Mouse (Mus musculus) WW6 (cell line): Measurements from ENCODE around the gene Arrdc2.

Experiments used
- DNase-seq: peaks from one replicate; pipeline ENCODE4 v3.0.0-alpha.2; 2013; ENCODE audit warnings: low read depth, low spot score

Gene Arrdc2

DNA sequence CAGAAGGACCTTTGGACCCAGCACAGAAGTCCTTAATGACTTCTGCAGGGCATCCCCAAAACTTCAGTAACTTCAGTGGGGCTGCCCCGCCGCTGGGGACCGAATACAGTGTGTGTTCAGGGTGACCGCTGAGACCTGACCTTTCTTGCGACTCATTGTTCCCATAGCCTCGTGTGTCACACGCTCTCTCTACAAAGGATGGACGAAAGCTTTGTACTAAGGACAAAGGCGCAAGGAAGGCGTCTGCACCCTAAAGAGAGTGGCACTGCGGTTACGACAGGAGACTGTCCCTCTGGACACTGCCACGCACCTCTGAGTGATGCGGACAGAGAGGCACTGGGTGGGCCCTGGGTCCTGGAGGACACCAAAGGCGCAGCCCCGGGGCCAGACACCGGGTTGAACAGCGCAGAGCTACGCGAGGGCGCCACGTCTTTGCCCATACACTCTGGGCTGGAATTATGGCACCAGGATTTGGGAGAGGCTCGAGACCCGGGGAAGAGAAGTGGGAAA is 25.2 kb upstream of the Arrdc2 start:
- DNase-seq = no peak

DNA sequence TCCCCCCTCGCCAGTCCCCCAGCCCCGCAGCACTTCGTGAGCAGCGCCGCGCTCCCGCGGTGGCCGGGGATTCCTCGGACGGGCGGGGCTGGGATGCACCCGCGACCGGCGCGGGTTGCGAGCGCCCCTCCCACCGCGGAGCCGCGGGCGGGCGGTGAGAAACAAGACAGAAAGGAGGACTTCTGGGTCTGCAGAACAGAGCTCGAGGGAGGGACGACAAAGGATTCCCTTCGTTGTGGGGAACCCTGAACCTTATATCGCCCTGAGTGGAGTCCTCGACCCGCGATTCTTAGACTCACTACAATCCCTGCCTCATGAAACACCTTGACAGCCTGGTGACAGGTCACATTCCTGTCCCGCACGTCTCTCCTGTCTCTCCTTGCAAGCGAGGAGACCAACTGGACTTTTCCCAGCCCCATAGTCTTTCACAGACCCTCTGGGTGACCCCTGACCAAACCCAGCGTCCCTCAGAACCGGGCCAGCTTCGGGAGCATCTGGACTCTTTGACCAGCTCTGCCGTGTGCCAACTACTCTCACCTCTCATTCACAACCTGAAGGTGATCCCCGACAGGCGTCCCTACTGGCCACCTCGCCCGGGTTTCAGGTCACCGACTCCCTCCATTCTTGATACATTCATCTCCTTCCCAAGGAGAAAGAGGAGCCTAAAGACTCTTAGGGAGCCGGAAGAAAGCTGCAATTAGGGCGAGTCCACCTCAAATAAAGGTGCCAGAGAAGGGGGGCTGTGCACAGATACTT is 24.6 kb upstream of the Arrdc2 start:
- DNase-seq = no peak

DNA sequence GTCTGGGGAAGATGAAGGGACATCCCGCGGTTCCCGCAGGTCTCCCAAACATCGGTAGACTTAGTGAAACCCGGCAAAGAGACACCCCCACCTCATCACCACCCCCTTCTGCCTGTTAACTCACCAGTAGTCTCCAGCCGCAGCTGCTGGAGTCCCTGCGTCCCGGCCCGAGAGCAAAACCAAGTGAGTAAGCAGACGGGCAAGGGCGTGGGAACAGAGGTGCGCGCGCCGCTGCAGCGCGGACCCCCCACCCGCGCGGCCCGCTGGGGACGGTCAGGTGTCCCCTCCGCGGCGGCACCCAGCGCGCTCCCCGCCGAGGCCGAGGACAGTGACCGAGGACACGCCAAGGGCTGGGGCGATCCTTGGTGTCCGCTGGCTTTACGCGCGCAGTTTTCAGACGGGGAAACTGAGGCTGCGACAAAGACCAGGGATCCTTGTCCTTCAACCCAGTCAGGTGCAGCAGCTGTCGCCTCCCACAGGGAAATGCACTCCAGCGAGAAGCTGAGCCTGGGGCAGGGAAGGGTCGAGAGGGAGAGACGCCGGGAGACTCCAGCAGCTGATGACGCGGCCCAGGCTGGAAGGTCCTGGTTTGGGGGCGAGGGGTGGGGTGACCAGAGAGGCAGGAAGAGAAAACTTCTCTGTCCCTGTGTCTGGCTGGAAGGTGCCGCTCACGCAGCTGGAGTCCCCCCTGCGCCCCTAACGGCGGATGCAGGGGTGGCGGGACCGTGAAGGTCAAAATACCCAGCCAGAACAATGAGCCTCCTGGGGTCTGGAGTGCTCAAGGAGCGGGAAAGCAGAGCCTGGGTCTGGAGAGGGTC is 23.5 kb upstream of the Arrdc2 start, which contains the start of gene Kcnn1:
TSS of gene Kcnn1 (minus strand) at position 435 of the 818 bp plus-strand sequence.
- DNase-seq = no peak

DNA sequence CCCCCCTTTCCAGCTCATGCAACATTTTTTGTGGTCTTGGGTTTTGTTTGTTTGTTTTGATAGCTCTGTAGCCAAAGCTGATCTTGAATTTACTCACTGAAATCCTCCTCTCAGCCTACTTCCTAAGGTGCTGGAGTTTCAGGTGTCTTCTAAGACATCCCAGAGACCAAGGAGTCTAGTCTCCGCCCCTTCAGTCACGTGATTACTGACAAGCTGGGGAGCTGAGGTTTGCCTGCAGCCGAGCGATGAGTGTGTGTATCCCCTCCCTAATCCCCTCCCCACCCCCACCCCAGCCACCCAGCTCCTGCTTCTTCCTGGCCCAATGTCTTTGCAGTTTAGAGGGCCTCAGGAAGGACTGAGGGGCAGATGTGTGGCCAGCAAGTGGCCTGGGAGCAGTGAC is 18.0 kb upstream of the Arrdc2 start:
- no peak for DNase-seq

DNA sequence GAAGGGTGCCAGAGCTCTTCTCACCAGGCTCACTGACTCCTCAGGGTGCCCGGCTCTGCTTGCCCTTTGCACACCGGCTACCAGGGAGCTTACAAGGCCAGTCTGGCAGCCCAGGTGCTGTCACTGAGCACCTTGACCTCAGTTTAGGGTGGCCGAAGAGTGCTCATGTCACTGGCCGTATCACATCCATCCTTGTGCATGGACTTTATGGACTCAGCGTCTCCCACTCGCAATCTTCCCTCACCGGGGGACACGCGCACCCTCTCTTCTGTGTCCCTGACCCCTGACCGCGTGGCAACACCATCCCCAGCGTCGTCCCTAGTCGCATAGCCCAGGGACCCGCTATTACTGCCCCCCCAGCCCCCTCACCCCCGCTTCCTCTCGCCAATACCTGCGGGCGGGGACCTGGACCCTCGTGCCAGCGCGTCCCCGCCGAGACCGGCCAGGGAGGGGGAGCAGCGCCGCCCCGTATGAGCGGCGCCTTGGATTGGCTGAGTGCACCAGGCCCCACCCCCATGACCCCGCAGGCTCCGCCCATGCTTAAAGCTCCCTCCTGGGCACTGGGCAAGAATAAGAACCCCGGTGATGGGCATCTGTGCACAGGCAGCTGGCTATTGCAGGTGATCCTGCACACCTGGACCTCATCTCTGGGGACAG is 17.1 kb upstream of the Arrdc2 start:
- no peak for DNase-seq

DNA sequence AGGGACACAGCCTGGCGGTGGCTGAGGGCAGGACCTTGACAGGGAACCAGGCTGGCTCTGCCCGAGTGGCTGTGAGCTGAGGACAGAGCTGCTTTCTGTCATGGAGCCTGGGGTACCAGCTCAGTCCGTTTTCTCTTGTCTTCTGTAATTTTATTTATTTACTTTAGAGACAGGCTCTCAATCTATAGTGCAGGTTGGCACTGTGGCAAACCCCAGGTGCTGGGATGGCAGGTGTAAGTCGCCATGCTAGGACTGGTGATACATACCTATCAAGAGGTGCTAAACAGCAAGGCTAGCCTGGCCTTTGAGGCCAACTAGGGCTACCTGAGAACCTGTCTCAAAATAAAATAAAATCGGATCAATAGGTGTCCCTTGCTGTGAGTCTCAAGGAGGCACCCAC is 16.5 kb upstream of the Arrdc2 start:
- DNase-seq = no peak

DNA sequence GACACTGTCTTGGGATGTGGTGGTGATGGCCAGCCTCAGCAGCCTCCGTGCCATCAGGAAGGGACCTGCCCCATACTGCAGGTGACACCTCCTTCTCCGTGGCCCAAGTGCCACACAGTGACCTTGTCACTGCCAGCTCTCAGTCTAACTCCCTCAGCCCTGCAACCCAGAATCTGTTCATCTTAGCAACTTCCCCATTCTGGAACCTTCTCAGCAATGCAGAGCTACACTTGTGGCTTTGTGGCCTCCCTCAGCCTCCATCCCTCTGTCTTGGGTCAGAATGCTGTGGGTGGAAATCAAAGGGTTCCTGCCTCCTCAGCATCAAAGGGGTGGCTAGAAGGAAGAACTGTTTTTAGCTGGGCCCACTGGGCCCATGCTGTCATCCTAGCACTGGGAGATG is 14.3 kb upstream of the Arrdc2 start:
- DNase-seq = no peak

DNA sequence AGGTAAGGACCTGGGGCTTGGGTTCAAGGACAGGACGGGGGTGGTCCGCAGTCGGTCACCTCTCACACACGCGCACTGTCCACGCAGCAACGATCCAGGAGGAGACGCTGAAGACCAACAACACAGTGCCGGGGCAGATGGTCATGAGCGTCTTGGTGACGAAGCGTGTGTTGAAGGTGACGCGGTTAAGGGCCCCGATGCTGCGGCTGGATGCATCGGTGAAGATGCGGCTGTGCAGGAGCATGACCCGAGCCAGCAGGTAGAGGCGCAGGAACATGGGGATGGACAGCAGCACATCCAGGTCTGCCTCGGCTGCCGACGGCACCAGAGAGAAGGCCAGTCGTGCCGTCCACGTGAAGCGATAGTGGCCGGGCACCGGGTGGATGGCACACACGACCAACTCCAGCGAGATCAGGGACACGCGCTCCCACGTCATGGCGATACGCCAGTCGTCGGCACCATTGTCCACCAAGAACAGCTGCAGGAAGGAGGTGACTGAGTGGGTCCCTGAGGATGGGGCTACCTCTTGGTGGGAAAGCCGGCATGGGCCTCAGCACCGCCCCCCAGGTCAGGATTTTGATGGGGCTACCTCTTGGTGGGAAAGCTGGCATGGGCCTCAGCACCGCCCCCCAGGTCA is 13.2 kb upstream of the Arrdc2 start:
- DNase-seq = no peak

DNA sequence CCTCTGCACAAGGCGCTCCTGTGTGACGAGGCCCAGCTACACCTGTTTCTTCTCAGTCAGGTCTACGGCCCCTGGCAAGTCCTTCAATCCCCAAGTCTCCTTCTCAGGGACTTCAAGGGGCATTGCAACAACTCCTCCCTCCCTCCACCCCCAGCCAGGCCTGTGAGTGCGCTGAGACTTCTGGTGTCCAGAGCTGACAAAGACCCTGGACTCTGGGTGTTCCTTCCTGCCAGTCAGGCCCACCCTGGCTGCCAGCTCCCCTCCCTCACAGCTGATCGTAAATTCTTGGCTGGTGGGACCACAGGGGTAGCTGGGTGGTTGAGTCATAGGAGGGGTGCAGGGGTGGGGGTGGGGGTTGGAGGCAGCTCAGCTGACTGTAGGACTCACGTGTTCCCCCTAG is 12.3 kb upstream of the Arrdc2 start:
- DNase-seq = no peak

DNA sequence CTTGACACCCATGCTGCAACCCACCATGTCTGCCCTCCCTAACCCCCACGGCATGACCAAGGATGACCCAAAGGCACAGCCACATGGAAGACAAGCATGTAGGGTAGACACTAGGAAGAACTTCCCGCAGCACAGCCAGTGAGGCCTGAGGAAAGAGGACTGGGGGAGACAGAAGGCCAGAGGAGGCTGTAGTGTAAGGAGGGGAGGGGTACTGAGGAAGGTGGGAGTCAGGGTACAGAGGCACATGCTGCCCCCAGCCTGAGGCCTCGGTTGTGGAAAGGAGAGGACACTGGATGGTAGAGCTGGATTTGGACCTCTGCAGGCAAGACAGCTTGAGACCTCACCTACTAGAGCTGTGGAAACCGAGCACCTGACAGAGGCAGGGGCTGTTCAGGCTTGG is 11.4 kb upstream of the Arrdc2 start:
- no peak for DNase-seq

DNA sequence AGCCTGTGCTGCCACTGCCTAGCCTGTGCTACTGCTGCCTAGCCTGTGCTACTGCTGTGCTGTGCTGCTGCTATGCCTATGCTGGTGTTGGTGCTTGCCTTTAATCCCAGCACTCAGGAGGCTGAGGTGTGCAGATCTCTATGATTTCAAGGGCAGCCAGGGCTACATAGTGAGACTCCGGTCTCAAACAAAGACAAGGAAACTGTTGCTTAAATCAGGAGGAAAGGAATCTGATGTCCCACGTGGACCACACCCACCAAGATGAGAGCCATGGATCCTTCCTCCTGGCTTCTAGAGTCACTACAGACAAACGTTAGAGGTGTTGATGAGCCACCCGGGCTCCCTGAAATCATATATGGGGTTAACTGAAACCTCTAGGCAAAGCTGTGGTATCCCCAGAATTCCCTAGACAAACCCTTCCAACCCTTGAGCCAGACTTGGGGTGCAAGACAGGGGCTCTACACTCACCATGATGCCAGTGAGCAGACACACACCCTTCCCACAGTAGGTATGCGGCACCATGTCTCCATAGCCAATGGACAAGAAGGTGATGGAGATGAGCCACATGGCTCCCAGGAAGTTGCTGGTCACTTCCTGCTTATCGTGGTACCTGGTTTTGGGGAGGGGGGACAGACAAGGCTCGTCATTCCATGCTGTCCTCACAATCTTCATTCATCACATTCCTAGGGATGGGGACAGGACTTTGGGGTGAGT is 10.8 kb upstream of the Arrdc2 start:
- DNase-seq = no peak

DNA sequence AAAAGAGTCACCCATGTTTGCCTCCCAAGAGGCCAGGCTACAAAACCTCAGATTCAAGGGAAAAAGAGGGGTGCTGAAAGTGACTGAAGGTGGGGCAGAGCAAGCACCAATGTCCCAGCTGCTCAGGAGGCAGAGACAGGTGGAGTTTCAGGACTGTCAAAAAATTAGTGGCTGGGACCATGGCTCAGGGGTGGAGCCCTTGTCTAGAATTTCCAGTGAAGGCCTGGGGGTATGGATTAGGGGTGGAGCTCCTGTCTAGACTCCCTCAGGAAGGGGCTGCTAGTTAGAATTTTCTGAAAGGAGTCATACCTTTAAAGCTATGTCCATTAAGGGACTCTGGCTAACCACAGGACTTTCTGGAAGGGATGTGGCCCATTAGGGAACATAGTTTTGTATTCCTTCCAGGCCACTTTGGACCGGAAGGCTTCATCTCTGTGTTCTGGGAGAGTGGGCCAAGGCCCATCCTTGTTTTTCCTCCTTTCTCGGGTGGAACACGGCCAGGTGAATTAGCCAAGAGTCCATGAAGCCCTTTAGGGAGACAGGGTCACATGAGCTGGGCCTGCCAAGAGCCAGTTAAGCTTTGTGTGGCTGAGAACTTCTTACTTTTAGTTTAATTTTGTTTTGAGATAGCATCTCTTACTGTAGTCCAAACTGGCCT is 9.9 kb upstream of the Arrdc2 start:
- DNase-seq = no peak

DNA sequence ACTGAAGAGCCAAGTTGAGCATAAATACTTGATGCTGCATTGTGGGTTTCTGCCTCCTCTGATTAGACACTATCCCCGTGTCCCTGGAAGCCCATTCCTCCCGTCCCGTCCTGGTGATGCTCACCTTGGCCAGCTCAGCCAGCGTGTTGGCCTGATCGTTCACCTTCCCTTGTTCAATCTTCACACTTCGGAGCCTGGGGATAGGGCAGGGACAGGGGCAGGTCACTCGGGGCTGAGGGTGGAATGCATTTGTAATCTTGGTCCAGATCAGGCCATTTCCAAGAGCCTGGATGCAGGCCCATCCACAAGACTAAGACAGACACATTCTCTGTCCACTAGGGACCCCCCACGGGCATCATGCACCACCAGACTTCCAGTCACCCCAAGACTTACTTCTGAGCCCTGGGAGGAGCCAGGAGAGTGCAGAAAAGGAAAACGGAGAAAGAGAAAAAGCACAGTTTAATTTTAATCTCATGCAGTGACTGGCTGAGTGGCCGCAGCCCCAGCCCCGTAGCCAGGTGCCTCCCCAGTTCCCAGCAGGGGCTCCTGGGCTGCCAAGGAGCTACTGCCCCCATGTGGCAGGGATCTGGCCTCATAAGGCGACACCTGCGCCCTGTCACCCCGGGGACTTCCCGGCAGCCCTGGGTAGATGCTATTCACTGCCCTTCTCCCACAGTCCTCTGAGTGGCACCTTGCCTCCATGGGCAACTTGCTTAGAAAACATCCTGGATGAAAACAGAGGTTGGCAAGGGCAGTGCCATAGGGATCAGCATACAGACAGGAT is 7.0 kb upstream of the Arrdc2 start:
- no peak for DNase-seq

DNA sequence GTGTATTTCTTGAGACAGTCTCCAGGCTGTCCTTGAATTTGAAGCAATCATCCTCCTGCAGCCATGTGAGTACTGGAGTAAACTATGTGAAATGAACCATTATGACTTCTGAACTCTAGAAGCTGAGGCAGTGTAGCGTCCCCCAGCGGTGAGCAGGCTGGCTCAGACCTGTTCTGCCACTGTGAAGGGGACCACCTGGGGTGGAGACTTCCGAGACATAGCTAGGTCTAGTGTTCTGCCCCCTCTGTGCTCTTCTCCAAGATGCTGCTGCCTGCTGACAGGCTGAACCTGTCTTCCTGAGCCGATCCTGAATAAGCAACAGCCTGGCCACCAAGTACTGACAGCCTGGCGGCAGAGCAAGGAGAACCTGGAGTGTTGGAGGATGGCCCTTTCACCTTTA is 5.6 kb upstream of the Arrdc2 start:
- no peak for DNase-seq

DNA sequence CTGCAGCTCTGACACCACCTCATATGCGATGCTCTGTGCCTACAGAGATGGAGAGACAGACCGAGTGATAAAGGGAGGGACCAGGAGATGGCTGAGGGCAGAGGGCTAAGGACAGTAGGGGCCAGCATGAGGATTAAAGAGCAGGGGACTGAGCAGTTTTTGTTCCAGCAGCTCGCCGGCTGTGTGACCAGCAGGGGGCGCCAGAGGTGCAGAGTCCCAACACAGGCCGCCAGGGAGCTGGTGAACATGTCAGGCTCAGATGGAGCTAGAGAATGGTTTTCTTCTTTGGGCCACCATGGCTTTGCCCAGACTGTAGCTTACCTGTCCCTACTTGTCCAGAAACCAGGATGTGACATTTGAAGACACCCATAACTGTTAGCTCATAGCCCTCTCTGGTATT is 5.0 kb upstream of the Arrdc2 start:
- DNase-seq = no peak

DNA sequence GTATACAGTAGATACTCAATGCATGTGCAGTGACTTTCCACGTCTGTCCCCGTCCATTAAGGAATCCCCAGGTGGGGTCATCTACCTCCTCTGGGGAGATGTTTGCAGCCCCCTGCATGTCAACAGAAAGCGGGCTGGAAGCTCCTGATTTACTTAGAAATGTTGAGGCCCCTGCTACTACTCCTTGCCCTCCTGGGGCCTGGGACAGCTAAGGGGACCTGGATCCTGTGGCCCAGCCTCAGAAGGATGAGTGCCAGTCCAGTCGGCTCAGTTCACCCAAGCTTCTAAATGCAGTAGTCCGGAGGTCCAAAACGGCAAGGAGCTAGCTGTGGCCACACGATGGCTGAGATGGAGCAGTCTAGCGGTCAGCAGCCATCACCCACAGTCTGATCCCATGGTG is 4.4 kb upstream of the Arrdc2 start:
- no peak for DNase-seq

DNA sequence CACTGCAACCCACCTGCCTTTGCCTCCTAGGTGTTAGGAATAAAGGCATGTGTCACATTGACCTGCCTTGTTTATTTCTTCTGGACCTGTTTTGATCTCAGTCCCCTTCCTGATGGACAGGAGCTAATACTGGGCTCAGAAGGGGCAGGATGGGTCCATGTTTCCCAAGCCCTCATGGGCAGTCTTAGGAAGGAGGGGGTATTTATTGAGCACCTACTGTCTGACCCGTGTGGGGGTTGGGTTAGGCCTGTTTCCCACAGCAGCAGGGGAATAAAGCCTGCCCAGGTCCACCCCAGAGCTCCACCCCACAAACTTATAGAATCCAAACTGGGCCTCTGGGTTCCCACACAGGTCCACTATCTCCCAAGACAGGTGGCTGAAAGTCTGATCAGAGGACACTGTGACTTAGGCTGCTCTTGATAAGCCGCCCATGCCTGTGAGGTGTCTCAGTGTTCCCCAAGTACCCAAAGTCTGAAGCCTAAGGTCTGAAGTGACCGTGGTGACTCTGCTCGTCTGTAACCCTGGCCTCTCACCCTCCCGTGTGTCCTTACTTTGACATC is 3.8 kb upstream of the Arrdc2 start:
- DNase-seq = no peak

DNA sequence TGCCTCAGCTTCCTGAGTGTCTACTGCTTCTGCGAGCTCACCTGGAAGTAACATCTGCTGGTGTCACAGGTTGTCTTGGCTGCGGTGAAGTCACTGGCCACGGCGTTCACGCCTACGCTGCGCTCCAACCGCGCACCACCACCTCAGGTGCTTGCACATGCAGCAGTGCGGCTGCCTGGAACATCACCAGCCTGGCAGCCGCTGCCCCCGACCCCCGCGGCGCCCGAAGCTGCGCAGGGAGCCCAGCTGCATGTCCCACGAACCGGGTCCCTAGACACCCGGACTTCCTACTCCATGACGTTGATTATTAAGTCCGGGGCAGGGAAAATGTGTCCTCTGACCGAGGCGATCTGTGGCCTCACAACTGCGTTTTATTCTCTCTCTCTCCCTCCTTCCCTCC is 3.0 kb upstream of the Arrdc2 start:
- DNase-seq = no peak
